ENCODE assay signal across 13 mouse cellular contexts in genomic region chr13:43744259-43744658, GRCm38 (mm10).
"Had no signal": no experiment of that assay in that cellular context is flagged by ENCODE, and none has a peak within 500 bp of the region (broad histone marks: within the 10 kb centered on the region; RNA-seq: fewer than 3 reads in every experiment).

No protein-coding gene starts in this region.

- H3K4me3 ChIP-seq: kidney, embryonic 15.5 days; limb, embryonic 13.5 days; midbrain, embryonic 10.5 days; midbrain, embryonic 15.5 days; neural tube, embryonic 13.5 days; stomach, embryonic 15.5 days had no signal

- DNase-seq: kidney, adult 11 months; kidney, postnatal 14 days; left cerebral cortex, postnatal 4 days; retina, postnatal 1 day; thymus, adult 2 months; thymus, postnatal 25 days had no signal

- H3K27ac ChIP-seq: kidney, embryonic 15.5 days; limb, embryonic 13.5 days; midbrain, embryonic 10.5 days; midbrain, embryonic 15.5 days; neural tube, embryonic 13.5 days; stomach, embryonic 15.5 days had no signal

- H3K9me3 ChIP-seq: neural tube, embryonic 13.5 days; stomach, embryonic 15.5 days had no signal

- H3K9ac ChIP-seq: kidney, embryonic 15.5 days; limb, embryonic 13.5 days; midbrain, embryonic 15.5 days; neural tube, embryonic 13.5 days; stomach, embryonic 15.5 days had no signal

- H3K36me3 ChIP-seq: kidney, embryonic 15.5 days; limb, embryonic 13.5 days; midbrain, embryonic 10.5 days; midbrain, embryonic 15.5 days; neural tube, embryonic 13.5 days; stomach, embryonic 15.5 days had no signal

- H3K27me3 ChIP-seq: kidney, embryonic 15.5 days; limb, embryonic 13.5 days; midbrain, embryonic 15.5 days; neural tube, embryonic 13.5 days; stomach, embryonic 15.5 days had no signal

- H3K4me2 ChIP-seq: kidney, embryonic 15.5 days; limb, embryonic 13.5 days; liver, embryonic 11.5 days; midbrain, embryonic 15.5 days; neural tube, embryonic 13.5 days; stomach, embryonic 15.5 days had no signal
